Mouse (Mus musculus) hindbrain, embryonic 12.5 days (tissue): ENCODE measurements around the gene Vmn1r67. TPM values are rescaled to one million over a fixed set of nuclear protein-coding genes. Genes with fewer than 3 reads are reported as not detected.

Experiments
- ATAC-seq: fragments of 200-750 bp; cut with Nextera tagmentation; 2 replicates; pipeline ENCODE4 v1.8.0; 2017; ENCODE audit warnings: moderate TSS enrichment; ENCODE audit not compliant: low FRiP score
- H3K27ac ChIP-seq: fragments of 300-500 bp; sonication (generic); 2 replicates; pipeline ENCODE4 v1.5.1; 2016; ENCODE audit warnings: mild to moderate bottlenecking
- H3K27me3 ChIP-seq: fragments of 300-500 bp; sonication (generic); 2 replicates; pipeline ENCODE4 v1.6.1; 2016; ENCODE audit warnings: mild to moderate bottlenecking
- H3K36me3 ChIP-seq: fragments of 300-500 bp; sonication (generic); 2 replicates; pipeline ENCODE4 v1.6.1; 2016; ENCODE audit warnings: mild to moderate bottlenecking
- H3K4me1 ChIP-seq: fragments of 300-500 bp; sonication (generic); 2 replicates; pipeline ENCODE4 v1.6.1; 2016
- H3K4me2 ChIP-seq: fragments of 300-500 bp; sonication (generic); replicated peaks from 2 replicates; pipeline ENCODE4 v1.6.1; 2016; ENCODE audit warnings: mild to moderate bottlenecking
- H3K4me3 ChIP-seq: fragments of 300-500 bp; sonication (generic); 2 replicates; pipeline ENCODE4 v1.5.1; 2016; ENCODE audit warnings: mild to moderate bottlenecking
- H3K9ac ChIP-seq: fragments of 300-500 bp; sonication (generic); 2 replicates; pipeline ENCODE4 v1.6.1; 2016; ENCODE audit warnings: mild to moderate bottlenecking, moderate library complexity
- H3K9me3 ChIP-seq: fragments of 300-500 bp; sonication (generic); replicated peaks from 2 replicates; pipeline ENCODE4 v1.6.1; 2016; ENCODE audit warnings: mild to moderate bottlenecking
- WGBS: fragments of 180-500 bp; shearing (Covaris S2); methylation state at CpG from one replicate; pipeline ENCODE4 v1.1.7; 2016; 5-methylcytosine and 5-hydroxymethylcytosine counted together
- polyA plus RNA-seq: library from polyadenylated mRNA; unstranded; fragments of >200 nt; fragmentation: Nextera tagmentation; extraction: Ambion mirVana; gene quantifications from 2 replicates; pipeline ENCODE4 v1.2.1, GENCODE M21; 2016

The Vmn1r67 gene
- not detected in 2 replicates for polyA plus RNA-seq

- ATAC-seq, result no peak
- no peak within 1 kb of the TSS for H3K27ac ChIP-seq
- no peaks in the 10 kb centered on the region for H3K4me1 ChIP-seq
- no peaks in the 10 kb centered on the region for H3K27me3 ChIP-seq
- H3K36me3 ChIP-seq, result no peaks in the 10 kb centered on the region
- H3K4me3 ChIP-seq, result no peak within 1 kb of the TSS
- no peak within 1 kb of the TSS for H3K9ac ChIP-seq
- no peak within 1 kb of the TSS for H3K4me2 ChIP-seq
- H3K9me3 ChIP-seq, result peaks cover 21% of the 10 kb centered on the region
Observed at GRCm38 (mm10) chr7:10443031-10443430, at the start of gene Vmn1r67. Vmn1r67 (plus strand) TSS chr7:10443331.

GRCm38 (mm10) chr7:10458166-10458565, 15.0 kb downstream of the Vmn1r67 start:
- H3K4me1 ChIP-seq, result no peaks in the 10 kb centered on the region
- no peak overlapping the region for H3K4me3 ChIP-seq
- no peak for ATAC-seq
- no peak overlapping the region for H3K9ac ChIP-seq
- no peaks in the 10 kb centered on the region for H3K36me3 ChIP-seq
- H3K9me3 ChIP-seq, result 0 out of 2 replicates have a peak, but pooled peaks cover 7% of the 10 kb centered on the region
- no peak overlapping the region for H3K27ac ChIP-seq
- H3K4me2 ChIP-seq, result no peak overlapping the region
- H3K27me3 ChIP-seq, result no peaks in the 10 kb centered on the region
- WGBS, result 79% methylated on average over 3 of the region's 3 CpGs

GRCm38 (mm10) chr7:10479813-10480212, 36.7 kb downstream of the Vmn1r67 start:
- no peaks in the 10 kb centered on the region for H3K9me3 ChIP-seq
- H3K4me1 ChIP-seq, result no peaks in the 10 kb centered on the region
- H3K27ac ChIP-seq, result no peak overlapping the region
- no peak overlapping the region for H3K9ac ChIP-seq
- H3K36me3 ChIP-seq, result no peaks in the 10 kb centered on the region
- ATAC-seq, result 0 out of 2 replicates have a peak, but pooled peaks have one; percentile 19
- no peak overlapping the region for H3K4me3 ChIP-seq
- no peak overlapping the region for H3K4me2 ChIP-seq
- H3K27me3 ChIP-seq, result no peaks in the 10 kb centered on the region

GRCm38 (mm10) chr7:10480588-10481233, 37.6 kb downstream of the Vmn1r67 start:
- Histone ChIP-seq H3K4me1 (no peaks in the 10 kb centered on the region), H3K27me3 (no peaks in the 10 kb centered on the region), H3K9ac (no peak overlapping the region), H3K4me3 (peak overlapping the region; percentile 14; the same call in 1 of the 2 replicates), H3K36me3 (no peaks in the 10 kb centered on the region), H3K9me3 (no peaks in the 10 kb centered on the region), H3K27ac (no peak overlapping the region), H3K4me2 (peak overlapping the region; percentile 19; the same call in 1 of the 2 replicates)
- WGBS, result 65% methylated on average over 18 of the region's 18 CpGs
- peak; percentile 66 for ATAC-seq

GRCm38 (mm10) chr7:10494786-10495521, 51.8 kb downstream of the Vmn1r67 start, which contains the start of gene Zik1:
Zik1 (minus strand) TSS chr7:10495394.
- no peaks in the 10 kb centered on the region for H3K27me3 ChIP-seq
- peak within 1 kb of the TSS; percentile 78 for H3K4me2 ChIP-seq
- peak within 1 kb of the TSS; percentile 76 for H3K9ac ChIP-seq
- H3K4me1 ChIP-seq, result peaks cover 16% of the 10 kb centered on the region
- peak within 1 kb of the TSS; percentile 66 for H3K27ac ChIP-seq
- peak; percentile 99 for ATAC-seq
- H3K9me3 ChIP-seq, result no peaks in the 10 kb centered on the region
- H3K36me3 ChIP-seq, result peaks cover 27% of the 10 kb centered on the region
- H3K4me3 ChIP-seq, result peak within 1 kb of the TSS; percentile 62
- 2% methylated on average over 33 of the region's 33 CpGs for WGBS

- H3K9ac ChIP-seq, result no peak overlapping the region
Observed at GRCm38 (mm10) chr7:10495578-10495977, 52.4 kb downstream of the Vmn1r67 start.

More at GRCm38 (mm10) chr7:10495578-10495977, 52.4 kb downstream of the Vmn1r67 start:
- no peaks in the 10 kb centered on the region for H3K27me3 ChIP-seq
- peaks cover 21% of the 10 kb centered on the region for H3K36me3 ChIP-seq
- peak overlapping the region; percentile 78 for H3K4me2 ChIP-seq
- 32% methylated on average over 6 of the region's 6 CpGs for whole genome bisulfite sequencing
- H3K9me3 ChIP-seq, result no peaks in the 10 kb centered on the region
- H3K27ac ChIP-seq, result no peak overlapping the region
- H3K4me3 ChIP-seq, result peak overlapping the region; percentile 62
- peaks cover 16% of the 10 kb centered on the region for H3K4me1 ChIP-seq
- ATAC-seq, result no peak

Other genes starting within 250 kb of the Vmn1r67 start
- gene Vmn1r66, start 165.3 kb upstream of the Vmn1r67 start, polyA plus RNA-seq, result not detected in 2 replicates
- 42.1 and 47.6 TPM in 2 replicates for gene Zik1, start 52.1 kb downstream of the Vmn1r67 start, polyA plus RNA-seq
- gene Vmn1r68, start 115.2 kb downstream of the Vmn1r67 start, polyA plus RNA-seq, result not detected in 2 replicates
- gene Vmn1r69, start 170.3 kb downstream of the Vmn1r67 start, polyA plus RNA-seq, result not detected in 2 replicates
- gene Vmn1r70, start 188.2 kb downstream of the Vmn1r67 start, polyA plus RNA-seq, result not detected in 2 replicates
- not detected in 2 replicates for gene Nlrp4b, start 244.5 kb downstream of the Vmn1r67 start, polyA plus RNA-seq